Mouse (Mus musculus) testis, adult 2 months (tissue): ENCODE measurements around the gene Map2k3.
A peak's percentile ranks its signal among the peaks of the same experiment; 100 is the strongest.

ENCODE experiments used
- CTCF ChIP-seq: fragments of 200-500 bp; IDR thresholded peaks from 2 replicates; pipeline ENCODE4 v1.5.1; 2012; ENCODE audit warnings: low read depth, mild to moderate bottlenecking, inconsistent platforms, low read length, moderate library complexity; ENCODE audit not compliant: control insufficient read depth, insufficient read depth, insufficient replicate concordance
- POLR2A ChIP-seq: fragments of 200-500 bp; IDR thresholded peaks from 2 replicates; pipeline ENCODE4 v1.6.1; 2012; ENCODE audit warnings: low read depth, mild to moderate bottlenecking, inconsistent platforms, low read length, moderate library complexity; ENCODE audit not compliant: control insufficient read depth

GRCm38 (mm10) chr11:60905407-60906120 is 26.3 kb upstream of the Map2k3 start:
- 0 out of 2 replicates have a peak, but pooled peaks have one; percentile 19 for TF ChIP-seq POLR2A
- no peak for TF ChIP-seq CTCF
